Mouse (Mus musculus) CH12.LX (cell line): ENCODE results near the gene Itpk1. TPM values are rescaled to one million over a fixed set of nuclear protein-coding genes. Genes with fewer than 3 reads are reported as not detected.

Experiments
- DNase-seq: peaks from one replicate; pipeline ENCODE4 v3.0.0-alpha.2; 2013; ENCODE audit errors: extremely low read depth
- H3K27ac ChIP-seq: 2 replicates; pipeline ENCODE4 v1.5.1; 2012; ENCODE audit warnings: low read depth, mild to moderate bottlenecking, control low read depth, moderate library complexity; ENCODE audit not compliant: insufficient read depth
- H3K27me3 ChIP-seq: replicated peaks from 2 replicates; pipeline ENCODE3; 2012; ENCODE audit warnings: inconsistent platforms
- H3K36me3 ChIP-seq, 2 experiments: replicated peaks in 1 of 2; 2 replicates each; pipeline versions ENCODE3 to v1.6.1; 2012; ENCODE audit warnings: inconsistent platforms in 1 of 2, low read length in 1 of 2, mild to moderate bottlenecking in 1 of 2, mixed read lengths in 1 of 2, moderate library complexity in 1 of 2; ENCODE audit not compliant: control insufficient read depth in 1 of 2, insufficient read depth in 1 of 2
- H3K4me1 ChIP-seq, 2 experiments: 2 replicates each; pipeline ENCODE4 v1.6.1; 2012; ENCODE audit warnings: inconsistent platforms in 1 of 2, moderate library complexity in 1 of 2; ENCODE audit not compliant: insufficient read depth in 2 of 2, control insufficient read depth in 1 of 2
- H3K4me2 ChIP-seq: 2 replicates; pipeline ENCODE4 v1.6.1; 2012; ENCODE audit warnings: low read depth, mild to moderate bottlenecking, control low read depth; ENCODE audit not compliant: poor library complexity, insufficient read depth, severe bottlenecking
- H3K4me3 ChIP-seq, 3 experiments: fragments of 150-350 bp in 1 of 3; sonication (generic) in 1 of 3; replicated peaks in 1 of 3; 2 replicates each; pipeline versions ENCODE3 to v1.5.1; 2011 to 2012; ENCODE audit warnings: low read depth in 2 of 3, low read length in 2 of 3, mild to moderate bottlenecking in 2 of 3, moderate library complexity in 2 of 3, control low read depth in 1 of 3, improper control_type of control experiment in 1 of 3, inconsistent platforms in 1 of 3, mixed read lengths in 1 of 3; ENCODE audit not compliant: poor library complexity in 1 of 3
- H3K79me2 ChIP-seq: replicated peaks from 2 replicates; pipeline ENCODE4 v1.6.1; 2012; ENCODE audit warnings: mild to moderate bottlenecking, moderate library complexity; ENCODE audit not compliant: control insufficient read depth, poor library complexity, insufficient read depth, severe bottlenecking; ENCODE audit errors: extremely low read depth
- H3K9ac ChIP-seq: 2 replicates; pipeline ENCODE4 v1.6.1; 2012; ENCODE audit warnings: low read depth, mild to moderate bottlenecking, control low read depth, moderate library complexity; ENCODE audit not compliant: insufficient read depth
- H3K9me3 ChIP-seq: replicated peaks from 2 replicates; pipeline ENCODE3; 2012; ENCODE audit warnings: low read length, inconsistent platforms, mixed read lengths
- BHLHE40 ChIP-seq: IDR thresholded peaks from 2 replicates; pipeline ENCODE4 v1.6.1; 2011; ENCODE audit warnings: mild to moderate bottlenecking, low read depth, low read length, improper control_type of control experiment
- CHD1 ChIP-seq: IDR thresholded peaks from 2 replicates; pipeline ENCODE4 v1.6.1; 2012; ENCODE audit warnings: low read depth, low read length, improper control_type of control experiment, inconsistent platforms
- CHD2 ChIP-seq: IDR thresholded peaks from 2 replicates; pipeline ENCODE4 v1.6.1; 2011; ENCODE audit warnings: low read length, improper control_type of control experiment
- CTCF ChIP-seq, 2 experiments: IDR thresholded peaks in 1 of 2; conservative IDR thresholded peaks in 1 of 2; 2 replicates each; pipeline ENCODE4 v1.5.1; 2011 to 2012; ENCODE audit warnings: low read depth in 2 of 2, low read length in 2 of 2, improper control_type of control experiment in 1 of 2, inconsistent platforms in 1 of 2, mild to moderate bottlenecking in 1 of 2, moderate library complexity in 1 of 2
- ELF1 ChIP-seq: IDR thresholded peaks from 2 replicates; pipeline ENCODE4 v1.6.1; 2014; ENCODE audit warnings: low read depth, mild to moderate bottlenecking, inconsistent platforms, low read length, improper control_type of control experiment
- ETS1 ChIP-seq: conservative IDR thresholded peaks from 2 replicates; pipeline ENCODE4 v1.6.1; 2012; ENCODE audit warnings: low read depth, mild to moderate bottlenecking, inconsistent platforms, low read length, improper control_type of control experiment, moderate library complexity
- HCFC1 ChIP-seq: IDR thresholded peaks from 2 replicates; pipeline ENCODE4 v1.6.1; 2012; ENCODE audit warnings: low read depth, mild to moderate bottlenecking, inconsistent platforms, low read length, improper control_type of control experiment
- JUND ChIP-seq: conservative IDR thresholded peaks from 2 replicates; pipeline ENCODE4 v1.6.1; 2011; ENCODE audit warnings: low read depth, low read length, improper control_type of control experiment
- KAT2A ChIP-seq: IDR thresholded peaks from 2 replicates; pipeline ENCODE4 v1.6.1; 2012; ENCODE audit warnings: low read length, improper control_type of control experiment, inconsistent platforms; ENCODE audit not compliant: insufficient replicate concordance
- MAX ChIP-seq: IDR thresholded peaks from 2 replicates; pipeline ENCODE4 v1.6.1; 2011; ENCODE audit warnings: low read length, improper control_type of control experiment
- MEF2A ChIP-seq: IDR thresholded peaks from 2 replicates; pipeline ENCODE4 v1.6.1; 2014; ENCODE audit warnings: low read depth, mild to moderate bottlenecking, inconsistent platforms, low read length, improper control_type of control experiment, borderline replicate concordance
- MYC ChIP-seq: IDR thresholded peaks from 2 replicates; pipeline ENCODE4 v1.6.1; 2011; ENCODE audit warnings: low read depth, mild to moderate bottlenecking, improper control_type of control experiment, low read length
- NRF1 ChIP-seq: IDR thresholded peaks from 2 replicates; pipeline ENCODE4 v1.6.1; 2014; ENCODE audit warnings: low read depth, mild to moderate bottlenecking, inconsistent platforms, low read length, improper control_type of control experiment, moderate library complexity
- PAX5 ChIP-seq: IDR thresholded peaks from 2 replicates; pipeline ENCODE4 v1.6.1; 2012; ENCODE audit warnings: low read length, inconsistent platforms, mixed read lengths
- POLR2A ChIP-seq: IDR thresholded peaks from 2 replicates; pipeline ENCODE4 v1.6.1; 2011; ENCODE audit warnings: low read depth, mild to moderate bottlenecking, improper control_type of control experiment, low read length
- RAD21 ChIP-seq: IDR thresholded peaks from 2 replicates; pipeline ENCODE4 v1.6.1; 2011; ENCODE audit warnings: low read depth, mild to moderate bottlenecking, low read length, improper control_type of control experiment, moderate library complexity
- RCOR1 ChIP-seq: conservative IDR thresholded peaks from 2 replicates; pipeline ENCODE4 v1.6.1; 2012; ENCODE audit warnings: low read depth, mild to moderate bottlenecking, inconsistent platforms, low read length, improper control_type of control experiment
- SIN3A ChIP-seq: IDR thresholded peaks from 2 replicates; pipeline ENCODE4 v1.6.1; 2012; ENCODE audit warnings: low read length, improper control_type of control experiment, inconsistent platforms
- TCF12 ChIP-seq: IDR thresholded peaks from 2 replicates; pipeline ENCODE4 v1.6.1; 2014; ENCODE audit warnings: low read depth, mild to moderate bottlenecking, inconsistent platforms, low read length, improper control_type of control experiment
- UBTF ChIP-seq: IDR thresholded peaks from 2 replicates; pipeline ENCODE4 v1.6.1; 2012; ENCODE audit warnings: low read depth, mild to moderate bottlenecking, inconsistent platforms, low read length, improper control_type of control experiment, moderate library complexity
- USF1 ChIP-seq: IDR thresholded peaks from 2 replicates; pipeline ENCODE4 v1.6.1; 2014; ENCODE audit warnings: low read depth, mild to moderate bottlenecking, inconsistent platforms, low read length, improper control_type of control experiment
- ZKSCAN1 ChIP-seq: IDR thresholded peaks from 2 replicates; pipeline ENCODE4 v1.6.1; 2012; ENCODE audit warnings: low read depth, inconsistent platforms, low read length, improper control_type of control experiment, borderline replicate concordance
- dilution Hi-C: fragments of 300-500 bp; cut with MboI; formaldehyde crosslinking; loops from 2 replicates; pipeline ENCODE4 v1.14.3; 2020; ENCODE audit warnings: low sequenced_read_pairs; ENCODE audit not compliant: extremely low pct_unique_long_range_greater_than_20kb, extremely low pct_ligation_motif_present
- in situ Hi-C: fragments of 300-500 bp; cut with MboI; formaldehyde crosslinking; loops from 3 replicates; pipeline ENCODE4 v1.14.3; 2019; ENCODE audit warnings: low sequenced_read_pairs, low pct_ligation_motif_present, low pct_unique_long_range_greater_than_20kb, mixed read lengths
- polyA plus RNA-seq: library from polyadenylated mRNA; unstranded; fragments of >175 nt; gene quantifications from 2 replicates; pipeline ENCODE4 v1.2.1, GENCODE M21; 2012; ENCODE audit warnings: low read depth; ENCODE audit not compliant: insufficient read length
- total RNA-seq, 2 experiments: library from RNA; depleted of rRNA; stranded (reverse); fragments of 300-350 nt in 1 of 2; fragments of >200 nt in 1 of 2; gene quantifications; 2 replicates each; pipeline ENCODE4 v1.2.3; 2012 to 2014

Itpk1 gene
- total and polyA plus RNA-seq, 3 experiments: 14.0 to 25.1 (median 19.2) TPM

- no peak for TF ChIP-seq MEF2A
- TF ChIP-seq TCF12: peak; percentile 81
- TF ChIP-seq HCFC1: peak; percentile 78
- no peak for TF ChIP-seq NRF1
- no peak for TF ChIP-seq CTCF (conservative IDR thresholded peaks at IDR 0.05 in 1 of 2, IDR thresholded peaks at IDR 0.05 in 1 of 2; ENCODE audit: low read depth in 2 of 2, low read length in 2 of 2)
- TF ChIP-seq CHD2: no peak
- peak; percentile 57; the same call in 1 of the 2 replicates for TF ChIP-seq UBTF
- TF ChIP-seq ETS1: no peak; the same call in 1 of the 2 replicates
- no peak for TF ChIP-seq RAD21
- TF ChIP-seq SIN3A: peak; percentile 92
- TF ChIP-seq BHLHE40: peak; percentile 87
- peak; percentile 68 for TF ChIP-seq MAX
- TF ChIP-seq ZKSCAN1: no peak
- TF ChIP-seq RCOR1: peak; percentile 72; the same call in 1 of the 2 replicates
- 0 out of 2 replicates have a peak, but pooled peaks have one; percentile 43 for TF ChIP-seq MYC
- TF ChIP-seq PAX5: no peak
- TF ChIP-seq CHD1: no peak
- peak; percentile 87 for TF ChIP-seq POLR2A
- 0 out of 2 replicates have a peak, but pooled peaks have one; percentile 46 for TF ChIP-seq KAT2A
- TF ChIP-seq ELF1: peak; percentile 86
- no peak for TF ChIP-seq JUND
- TF ChIP-seq USF1: no peak
- TF ChIP-seq, all 38 proteins: peak for 19
These were observed 39.2 kb upstream of the Itpk1 start, which contains the start of the genes Moap1 and Tmem251 (continued) for GRCm38 (mm10) chr12:102743589-102744574.

GRCm38 (mm10) chr12:102743036-102743588 lies 38.4 kb upstream of the Itpk1 start:
- no peaks in the 10 kb centered on the region for H3K9me3 ChIP-seq
- H3K4me2 ChIP-seq: peak overlapping the region; percentile 74
- dilution Hi-C loops: no loop called here
- peaks cover 0 to 31% of the 10 kb centered on the region in 2 experiments; a peak in 2 of 4 replicates for H3K4me1 ChIP-seq
- H3K9ac ChIP-seq: peak overlapping the region; percentile 50
- peaks cover 3 to 40% of the 10 kb centered on the region in 2 experiments for H3K36me3 ChIP-seq
- H3K27me3 ChIP-seq: no peaks in the 10 kb centered on the region
- in situ Hi-C loops: loop anchor here (10.0 kb wide), 1 partner anchor 322 kb away; no protein-coding TSS in a partner anchor
- peaks cover 31% of the 10 kb centered on the region for H3K79me2 ChIP-seq
- H3K4me3 ChIP-seq: peak overlapping the region; percentile 62 to 84 (median 80)
- TF ChIP-seq UBTF (0 out of 2 replicates have a peak, but pooled peaks have one; percentile 46), USF1 (no peak)
- TF ChIP-seq, all 38 proteins: peak for 1
- 0 out of 2 replicates have a peak overlapping the region, but pooled peaks have one; percentile 12 for H3K27ac ChIP-seq
- peak; percentile 27 for DNase-seq
